Mouse (Mus musculus): Measurements from ENCODE around the gene Jpt2.

Gene Jpt2

GRCm38 (mm10) chr17:24907591-24907990 is 52.9 kb downstream of the Jpt2 start:
- DNase-seq (ENCODE audit: low spot score) = no peak

DNA sequence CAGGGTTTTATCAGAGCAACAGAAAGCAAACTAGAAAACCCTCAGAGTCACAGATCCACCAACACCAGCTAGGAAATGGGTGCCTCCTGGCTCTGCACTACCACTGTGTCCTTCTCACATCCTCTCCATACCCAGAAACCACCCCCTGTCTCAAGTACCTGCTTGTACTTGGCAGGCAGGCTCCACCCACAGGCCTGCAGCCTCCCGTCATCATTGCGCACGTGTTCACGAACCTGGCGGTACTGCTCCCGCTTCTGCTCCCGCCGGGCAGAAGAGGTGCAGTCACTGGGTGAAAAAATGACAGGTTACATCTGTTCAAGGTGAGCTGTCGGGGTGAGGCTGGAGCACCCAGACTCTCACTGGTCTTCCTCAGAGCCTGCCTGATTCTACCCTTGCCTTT is 56.7 kb downstream of the Jpt2 start:
- no peak for DNase-seq (ENCODE audit: low spot score)

DNA sequence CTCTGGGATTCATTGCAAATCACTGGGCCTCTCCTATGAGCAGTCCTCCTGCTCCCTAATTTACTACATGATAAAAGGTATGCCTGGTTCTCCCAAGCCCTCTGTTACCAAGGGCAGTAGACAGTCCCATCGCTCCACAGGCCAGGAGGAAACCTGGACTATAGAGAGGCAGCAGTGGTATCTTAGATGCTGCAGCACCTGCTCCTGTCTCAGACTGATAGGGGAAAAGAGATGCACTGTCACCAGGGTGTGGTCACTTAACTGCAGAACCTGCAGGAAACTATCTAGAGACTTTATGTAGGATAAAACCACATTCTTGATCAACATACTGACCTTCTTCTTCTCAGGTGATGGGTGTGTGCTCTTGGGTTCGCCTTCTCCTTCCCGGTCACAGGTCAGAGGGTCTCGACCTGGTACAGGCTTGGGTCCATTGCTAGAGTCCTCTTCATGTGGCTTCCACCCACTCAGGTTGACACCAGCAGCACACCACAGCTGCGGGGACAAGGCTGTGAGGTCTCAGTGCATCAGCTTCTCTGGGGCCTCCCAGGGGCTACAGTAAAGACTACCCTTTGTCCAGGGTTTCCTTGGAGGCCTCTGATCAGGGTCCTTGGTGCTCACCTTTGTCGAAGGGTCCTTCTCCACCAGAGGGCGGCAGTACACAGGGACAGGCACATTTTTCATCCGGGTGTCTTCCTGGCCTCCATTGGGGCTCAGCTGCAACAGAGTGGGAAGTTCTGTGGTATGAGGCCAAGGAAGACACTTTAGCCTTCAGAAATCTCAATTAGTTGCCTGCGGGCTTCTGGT is 57.6 kb downstream of the Jpt2 start:
- DNase-seq (ENCODE audit: low spot score) = peak; percentile 60

- DNase-seq (ENCODE audit: low spot score) = no peak
Observed at GRCm38 (mm10) chr17:24902124-24902523, 58.4 kb downstream of the Jpt2 start.

- DNase-seq (ENCODE audit: low spot score) = no peak
Observed at GRCm38 (mm10) chr17:24900014-24900413, 60.5 kb downstream of the Jpt2 start.

DNA sequence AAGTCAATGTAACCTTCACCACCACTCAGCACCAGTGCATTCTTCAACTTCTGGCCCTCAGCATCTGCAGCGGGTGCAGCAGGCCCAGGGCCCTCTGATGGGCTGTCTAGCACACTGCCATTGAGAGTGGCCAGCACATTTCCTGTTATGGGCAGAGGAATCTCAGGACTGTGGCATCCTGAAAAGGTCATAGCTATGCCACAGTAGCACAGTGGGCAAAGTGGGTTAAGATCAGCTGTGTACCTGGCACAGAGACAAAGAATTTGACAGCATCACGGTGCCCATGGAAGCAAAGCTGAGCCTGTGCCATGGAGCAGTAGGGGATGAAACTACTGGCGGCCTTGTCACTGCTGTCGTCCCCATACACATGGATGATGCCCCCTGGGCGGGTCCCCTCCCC is 61.3 kb downstream of the Jpt2 start:
- peak; percentile 45 for DNase-seq (ENCODE audit: low spot score)

DNA sequence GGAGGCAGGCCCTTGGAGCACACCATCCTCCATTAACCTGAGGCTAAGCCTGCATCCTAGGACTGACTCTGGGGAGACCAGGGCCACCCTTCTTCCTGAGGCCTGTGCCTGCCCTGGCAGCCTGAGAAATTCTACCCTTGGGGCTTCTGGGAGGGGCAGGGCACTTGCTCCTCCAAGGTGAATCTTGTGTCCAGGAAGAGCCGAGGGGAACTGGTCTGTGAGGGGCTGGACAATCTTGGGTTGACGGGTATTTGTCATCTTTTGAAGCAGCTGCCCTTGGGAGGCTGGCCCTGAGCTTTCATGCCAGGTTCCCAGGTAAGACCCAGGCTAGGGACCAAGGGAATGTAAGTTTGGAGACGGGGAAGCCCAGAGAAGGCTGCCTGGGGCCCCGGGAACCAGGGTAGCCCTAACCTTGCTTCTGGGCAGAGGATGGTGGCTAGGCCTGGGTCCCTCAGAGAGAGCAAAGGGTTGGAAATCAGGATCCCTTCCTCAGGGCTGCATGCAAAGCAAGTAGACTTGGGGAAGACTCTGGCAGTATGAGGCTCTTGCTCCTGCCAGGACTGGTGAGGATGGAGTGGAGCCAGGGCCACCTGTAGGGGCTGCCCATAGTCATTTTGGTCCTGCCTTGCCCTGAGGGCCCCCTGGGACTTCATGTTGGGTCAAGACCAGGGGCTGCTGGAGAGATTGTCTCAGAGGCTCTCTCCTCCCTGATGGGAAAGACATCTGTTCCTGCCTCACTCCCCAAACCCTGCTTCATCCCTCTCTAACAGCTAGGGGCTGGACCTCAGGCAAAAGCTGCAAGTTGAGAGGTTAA is 62.2 kb downstream of the Jpt2 start:
- no peak for DNase-seq (ENCODE audit: low spot score)

DNA sequence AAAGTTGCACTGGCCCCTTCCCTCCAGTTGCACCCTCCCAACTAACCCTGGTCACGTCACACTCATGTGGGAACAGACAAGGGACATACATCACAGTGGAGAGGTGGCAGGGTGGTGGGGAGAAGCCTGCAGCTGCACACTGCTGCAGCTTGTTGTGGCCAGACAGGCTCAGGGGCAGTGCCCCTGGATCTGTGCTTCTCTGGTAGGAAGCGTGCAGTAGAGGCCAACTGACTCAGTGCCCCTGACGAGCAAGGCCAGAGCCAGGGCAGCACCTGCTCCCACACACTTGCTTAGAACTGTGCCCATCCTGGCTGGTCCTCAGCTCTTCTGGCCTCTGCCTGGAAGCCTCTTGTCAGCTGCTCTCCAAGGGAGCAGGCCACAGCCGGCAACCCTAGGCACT is 62.9 kb downstream of the Jpt2 start:
- DNase-seq (ENCODE audit: low spot score) = no peak

GRCm38 (mm10) chr17:24896993-24897269 is 63.6 kb downstream of the Jpt2 start:
- DNase-seq (ENCODE audit: low spot score) = no peak

DNA sequence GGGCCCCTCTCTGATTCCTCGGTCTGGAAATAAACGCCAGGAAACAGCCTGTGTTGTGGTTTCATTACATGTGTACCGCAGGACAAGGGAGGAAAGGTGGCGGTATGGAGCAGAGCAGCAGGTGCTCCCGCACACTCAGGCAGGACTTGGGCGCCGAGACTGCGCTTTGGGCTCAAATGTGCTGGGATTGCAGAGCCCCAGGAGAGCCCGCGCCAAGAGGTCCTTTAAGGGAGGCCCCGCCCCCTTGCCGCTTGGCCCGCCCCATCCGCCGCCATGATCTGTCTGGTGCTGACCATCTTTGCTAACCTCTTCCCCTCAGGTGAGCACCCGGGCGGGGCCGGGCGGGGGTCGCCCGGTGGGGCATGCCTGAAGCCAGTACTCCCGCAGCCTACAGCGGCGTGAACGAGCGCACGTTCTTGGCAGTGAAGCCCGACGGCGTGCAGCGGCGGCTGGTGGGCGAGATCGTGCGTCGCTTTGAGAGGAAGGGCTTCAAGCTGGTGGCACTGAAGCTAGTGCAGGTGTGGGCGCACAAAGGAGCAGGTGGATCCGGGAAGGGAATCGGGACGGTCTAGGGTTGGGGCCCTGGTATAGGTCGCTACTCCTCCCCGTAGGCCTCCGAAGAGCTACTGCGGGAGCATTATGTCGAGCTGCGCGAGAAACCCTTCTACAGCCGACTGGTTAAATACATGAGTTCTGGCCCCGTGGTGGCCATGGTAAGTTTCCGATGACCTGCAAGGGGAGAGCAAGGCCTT is 64.1 kb downstream of the Jpt2 start, which contains the start of gene Nme3:
Gene Nme3 (plus strand): TSS at position 260 of the 752 bp plus-strand sequence.
- peak; percentile 74 for DNase-seq (ENCODE audit: low spot score)

GRCm38 (mm10) chr17:24895571-24896240 is 64.8 kb downstream of the Jpt2 start:
- DNase-seq (ENCODE audit: low spot score) = peak; percentile 63

DNA sequence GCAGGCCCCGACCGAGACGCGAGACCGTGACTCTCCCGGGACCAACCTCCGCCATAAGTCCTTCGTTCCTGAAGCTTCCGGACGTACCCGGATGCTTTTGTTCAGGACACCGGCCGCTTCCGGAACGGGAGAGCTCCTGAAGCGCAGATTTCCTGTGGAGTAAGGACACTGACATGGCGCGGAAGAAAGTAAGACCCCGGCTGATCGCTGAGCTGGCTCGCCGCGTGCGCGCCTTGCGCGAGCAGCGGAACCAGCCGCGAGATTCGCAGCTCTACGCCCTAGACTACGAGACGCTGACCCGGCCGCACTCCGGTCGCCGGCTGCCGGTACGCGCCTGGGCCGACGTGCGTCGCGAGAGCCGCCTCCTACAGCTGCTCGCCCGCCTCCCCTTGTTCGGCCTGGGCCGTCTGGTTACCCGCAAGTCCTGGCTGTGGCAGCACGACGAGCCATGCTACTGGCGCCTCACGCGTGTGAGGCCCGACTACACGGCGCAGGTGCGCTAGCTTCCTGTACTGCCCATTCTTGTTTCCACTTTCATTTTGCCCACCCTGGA is 65.4 kb downstream of the Jpt2 start, which contains the start of the genes Eme2 and Mrps34:
Gene Eme2 (minus strand): TSS at position 93 of the 553 bp plus-strand sequence.
Gene Mrps34 (plus strand): TSS at position 122 of the 553 bp plus-strand sequence.
- DNase-seq (ENCODE audit: low spot score) = peak; percentile 92

DNA sequence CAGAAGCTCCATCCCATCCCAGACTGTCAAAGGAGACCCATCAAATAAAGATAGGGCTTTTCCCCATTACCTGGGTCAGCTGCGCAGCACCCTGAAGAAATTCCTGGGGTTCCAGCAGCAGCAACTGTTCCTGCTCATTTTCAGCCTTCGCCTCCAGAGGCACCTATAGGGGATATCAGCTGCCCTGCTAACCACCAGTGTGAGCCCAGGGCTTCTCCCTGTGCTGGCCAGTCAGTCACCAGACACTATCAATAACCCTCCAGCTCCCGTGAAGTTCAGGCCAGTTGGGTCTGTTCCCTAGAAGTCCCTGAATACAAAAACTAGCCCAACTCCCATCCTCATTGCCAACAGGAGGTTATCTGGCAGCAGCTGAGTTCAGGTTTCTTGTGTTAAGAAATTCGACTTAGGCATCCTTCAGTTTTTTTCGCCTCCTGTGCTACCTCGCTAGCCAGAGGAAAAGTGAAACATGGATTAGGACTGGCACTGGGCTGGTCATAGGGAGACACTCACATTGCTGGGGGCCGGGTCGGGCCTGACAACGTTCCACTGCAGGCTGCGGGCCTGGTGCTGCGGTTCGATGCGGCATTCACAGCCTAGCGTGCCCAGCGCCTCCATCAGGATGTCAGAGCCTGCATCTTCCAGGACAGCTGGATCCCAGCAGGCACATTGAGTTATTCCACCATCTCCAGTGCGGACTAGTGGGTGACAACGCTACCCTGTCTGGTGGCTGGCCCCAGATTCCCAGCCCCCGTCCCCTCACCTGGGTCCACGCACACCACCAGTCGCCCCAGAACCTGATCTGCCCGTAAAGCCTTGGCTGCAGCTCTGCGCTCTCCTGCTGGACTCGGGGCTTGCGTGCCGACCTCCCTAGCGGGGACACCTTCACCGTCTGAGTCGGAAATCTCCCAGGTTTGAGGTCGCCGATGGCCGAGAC is 66.2 kb downstream of the Jpt2 start:
- peak; percentile 34 for DNase-seq (ENCODE audit: low spot score)

DNA sequence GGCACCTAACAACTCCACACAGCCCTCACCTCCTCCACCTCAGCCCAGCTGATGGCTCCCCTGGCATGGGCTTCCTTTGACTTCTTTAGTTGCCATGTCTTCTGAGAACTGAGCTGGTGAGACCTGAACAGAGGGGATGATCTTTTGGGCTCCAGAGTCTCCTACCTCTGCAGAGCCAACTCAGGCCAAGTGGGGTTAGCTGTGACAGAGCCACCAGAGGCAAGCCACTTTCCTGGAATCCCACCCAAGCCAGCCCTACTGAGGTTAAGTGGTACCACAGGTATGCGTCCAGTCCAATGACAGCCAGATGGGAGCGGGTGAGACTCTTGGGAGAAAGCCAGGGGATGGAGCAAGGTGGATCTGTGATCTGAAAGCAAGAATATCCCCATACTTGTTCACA is 67.2 kb downstream of the Jpt2 start:
- DNase-seq (ENCODE audit: low spot score) = no peak

DNA sequence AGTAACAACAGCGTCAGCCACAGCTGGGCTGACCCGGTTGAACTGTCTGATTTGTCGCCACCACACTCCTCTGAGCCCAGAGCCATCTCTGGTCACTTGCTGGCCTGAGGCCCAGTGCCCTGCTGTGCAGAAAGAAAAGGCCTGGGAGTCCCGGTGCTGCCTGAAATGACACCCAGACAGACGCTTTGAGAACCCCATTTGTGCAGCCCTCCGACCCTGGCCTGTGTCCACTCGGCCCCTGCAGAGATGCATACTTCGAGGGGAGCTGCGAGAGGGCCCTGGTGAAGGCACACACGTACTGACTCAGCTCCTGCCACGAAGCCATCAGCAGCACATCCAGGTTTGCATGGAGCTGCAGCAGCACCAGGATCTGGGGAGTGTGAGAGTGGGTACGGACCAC is 67.7 kb downstream of the Jpt2 start:
- DNase-seq (ENCODE audit: low spot score) = no peak

DNA sequence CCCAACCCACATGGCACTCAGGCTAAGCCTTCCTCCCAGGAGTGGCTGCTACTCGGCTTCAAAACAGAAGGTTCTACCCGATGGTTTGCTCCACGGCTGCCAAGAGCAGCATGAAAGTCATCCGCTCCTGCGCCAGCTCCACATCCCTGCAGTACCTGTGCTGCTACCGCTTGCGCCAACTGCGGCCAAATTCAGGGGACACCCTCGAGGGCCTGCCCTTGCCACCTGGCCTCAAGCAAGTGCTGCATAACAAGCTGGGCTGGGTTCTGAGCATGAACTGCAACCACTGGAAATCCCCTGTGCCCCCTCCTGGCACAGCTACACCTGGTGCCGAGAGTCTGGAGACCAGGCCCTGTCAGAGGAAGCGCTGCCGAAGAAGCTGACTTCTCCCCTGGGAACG is 69.2 kb downstream of the Jpt2 start:
- no peak for DNase-seq (ENCODE audit: low spot score)

- DNase-seq (ENCODE audit: low spot score) = no peak
Observed at GRCm38 (mm10) chr17:24890151-24891092, 70.1 kb downstream of the Jpt2 start.

GRCm38 (mm10) chr17:24888862-24889261 is 71.6 kb downstream of the Jpt2 start:
- no peak for DNase-seq (ENCODE audit: low spot score)
